ENCODE assay signal across 15 mouse cellular contexts in the genomic region with DNA sequence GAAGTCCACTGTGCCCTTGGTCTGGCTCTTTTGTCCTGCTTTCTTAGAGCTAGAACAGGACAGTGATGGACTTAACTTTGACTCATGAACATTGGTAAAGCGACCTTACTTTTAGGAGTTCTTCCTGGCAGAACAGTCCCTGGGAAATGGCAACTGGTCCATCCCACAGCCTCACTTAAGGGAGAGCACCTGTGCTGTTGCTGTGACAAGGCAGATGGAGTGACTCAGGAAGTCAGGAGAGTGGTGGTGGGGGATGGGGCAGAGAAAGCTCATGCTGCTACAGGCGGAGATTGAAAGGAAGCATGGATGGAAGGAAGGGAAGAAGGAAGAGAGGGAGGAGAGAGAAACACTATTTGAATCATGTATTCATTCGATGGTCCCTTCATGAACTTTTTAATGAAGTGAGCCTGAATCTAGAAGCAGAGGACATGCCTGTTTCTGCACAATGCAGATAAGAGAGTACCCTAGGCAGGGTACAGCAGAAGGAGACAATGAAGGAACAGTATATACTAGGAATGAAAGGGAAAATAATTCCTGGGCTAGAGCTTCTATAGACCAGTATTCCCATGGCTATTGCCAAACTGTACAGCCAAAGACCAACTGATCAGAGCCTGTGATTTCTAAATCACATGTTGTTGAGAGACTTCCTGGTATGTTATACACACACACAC.
"Had no signal": no experiment of that assay in that cellular context is flagged by ENCODE, and none has a peak within 500 bp of the region (broad histone marks: within the 10 kb centered on the region; RNA-seq: fewer than 3 reads in every experiment).

No protein-coding gene starts in this region.

- H3K27ac ChIP-seq: liver, embryonic 14.5 days; lung, embryonic 15.5 days; midbrain, embryonic 13.5 days; midbrain, embryonic 15.5 days; neural tube, embryonic 12.5 days; stomach, embryonic 15.5 days; stomach, postnatal 0 days had no signal

- DNase-seq: liver; lung, adult 2 months; lung, postnatal 14 days; lung, postnatal 36 days; right cerebral cortex, postnatal 14 days had no signal

- H3K9me3 ChIP-seq: lung, embryonic 15.5 days; megakaryocyte, embryonic 14.5 days; midbrain, embryonic 13.5 days; midbrain, embryonic 15.5 days; neural tube, embryonic 12.5 days; stomach, embryonic 15.5 days had no signal

- H3K27me3 ChIP-seq: lung, embryonic 15.5 days; midbrain, embryonic 13.5 days; midbrain, embryonic 15.5 days; neural tube, embryonic 12.5 days; stomach, embryonic 15.5 days had no signal

- H3K4me3 ChIP-seq: lung, embryonic 15.5 days; midbrain, embryonic 13.5 days; neural tube, embryonic 12.5 days; stomach, embryonic 15.5 days had no signal

- H3K36me3 ChIP-seq: lung, embryonic 15.5 days; midbrain, embryonic 13.5 days; midbrain, embryonic 15.5 days; neural tube, embryonic 12.5 days; stomach, embryonic 15.5 days had no signal

- H3K4me2 ChIP-seq: midbrain, embryonic 11.5 days; midbrain, embryonic 13.5 days; neural tube, embryonic 12.5 days; stomach, embryonic 15.5 days had no signal

- H3K9ac ChIP-seq: liver, embryonic 14.5 days; lung, embryonic 15.5 days; midbrain, embryonic 13.5 days; midbrain, embryonic 15.5 days; neural tube, embryonic 12.5 days; stomach, embryonic 15.5 days had no signal

- ATAC-seq: lung, postnatal 0 days had no signal

- H3K4me1 ChIP-seq: lung, embryonic 15.5 days; midbrain, embryonic 13.5 days; midbrain, embryonic 15.5 days; neural tube, embryonic 12.5 days; stomach, embryonic 15.5 days had no signal
